Mouse (Mus musculus): ENCODE measurements around the gene Magi2. TPM values are rescaled to one million over a fixed set of nuclear protein-coding genes. Genes with fewer than 3 reads are reported as not detected.
A peak's percentile ranks its signal among the peaks of the same experiment; 100 is the strongest.
"Not testable (repeated sequence)": the region's sequence is repeated elsewhere in the genome, so short reads cannot be mapped to it uniquely, and the experiment has no call there.

Gene Magi2
- polyA plus RNA-seq, 1 experiment, result 1.6 TPM

GRCm38 (mm10) chr5:20720201-20720900 lies 1493.5 kb downstream of the Magi2 start:
- Histone ChIP-seq H3K4me1 (replicated peaks; ENCODE audit: control insufficient read depth, insufficient read depth, low read length) (no peaks in the 10 kb centered on the region; the same call in 1 of the 2 replicates), H3K27ac (ENCODE audit: control insufficient read depth, insufficient read depth, low read length) (no peak overlapping the region)

GRCm38 (mm10) chr5:20723226-20723625 lies 1496.4 kb downstream of the Magi2 start:
- H3K27me3 ChIP-seq (ENCODE audit: control insufficient read depth, insufficient read depth, low read length); H3K36me3 ChIP-seq (ENCODE audit: control insufficient read depth, insufficient read depth, low read length); H3K27ac ChIP-seq (ENCODE audit: control insufficient read depth, insufficient read depth, low read length); H3K4me3 ChIP-seq (ENCODE audit: control insufficient read depth, insufficient read depth, low read length); DNase-seq; H3K4me1 ChIP-seq (replicated peaks; ENCODE audit: control insufficient read depth, insufficient read depth, low read length): not testable (repeated sequence)
- WGBS, result 90% methylated on average over 4 of the region's 4 CpGs

More at GRCm38 (mm10) chr5:20720201-20720900, 1493.5 kb downstream of the Magi2 start:
- no peaks in the 10 kb centered on the region for H3K36me3 ChIP-seq (ENCODE audit: control insufficient read depth, insufficient read depth, low read length)
- no peak for DNase-seq
- TF ChIP-seq POLR2A (IDR thresholded peaks at IDR 0.05; ENCODE audit: control insufficient read depth, extremely low read depth, insufficient read depth, low read length, poor library complexity), result no peak
- TF ChIP-seq CTCF (IDR thresholded peaks at IDR 0.05; ENCODE audit: borderline replicate concordance, control insufficient read depth, extremely low read depth, insufficient read depth, low read length, poor library complexity), result no peak
- no peaks in the 10 kb centered on the region for H3K27me3 ChIP-seq (ENCODE audit: control insufficient read depth, insufficient read depth, low read length)
- WGBS, result 86% methylated on average over 4 of the region's 4 CpGs
- H3K4me3 ChIP-seq (ENCODE audit: control insufficient read depth, insufficient read depth, low read length), result no peak overlapping the region

DNA sequence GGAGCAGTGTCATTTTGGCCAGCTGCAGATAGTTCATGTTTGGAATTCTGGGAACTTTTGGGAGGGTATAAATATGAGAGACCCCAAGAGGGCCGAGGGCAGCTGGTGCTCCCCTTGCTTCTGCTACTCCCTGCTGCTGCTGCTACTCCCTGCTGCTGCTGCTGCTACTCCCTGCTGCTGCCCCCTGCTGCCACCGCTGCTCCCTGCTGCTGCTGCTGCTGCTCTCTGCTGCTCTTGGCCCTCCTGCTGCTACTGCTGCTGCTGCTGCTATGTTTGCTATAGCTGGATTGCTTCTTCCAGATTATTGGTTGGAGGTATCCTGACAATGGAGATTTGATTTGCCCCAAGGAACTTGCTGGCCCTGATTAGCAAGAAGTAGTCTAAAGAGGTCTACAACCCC lies 1512.0 kb downstream of the Magi2 start:
- H3K4me1 ChIP-seq (replicated peaks; ENCODE audit: control insufficient read depth, insufficient read depth, low read length), result no peaks in the 10 kb centered on the region
- WGBS, result 75% methylated on average over 2 of the region's 2 CpGs
- no peaks in the 10 kb centered on the region for H3K36me3 ChIP-seq (ENCODE audit: control insufficient read depth, insufficient read depth, low read length)
- H3K27ac ChIP-seq (ENCODE audit: control insufficient read depth, insufficient read depth, low read length), result no peak overlapping the region
- DNase-seq, result peak; percentile 12
- no peak for TF ChIP-seq POLR2A (IDR thresholded peaks at IDR 0.05; ENCODE audit: control insufficient read depth, extremely low read depth, insufficient read depth, low read length, poor library complexity)
- no peak for TF ChIP-seq CTCF (IDR thresholded peaks at IDR 0.05; ENCODE audit: borderline replicate concordance, control insufficient read depth, extremely low read depth, insufficient read depth, low read length, poor library complexity)
- no peak overlapping the region for H3K4me3 ChIP-seq (ENCODE audit: control insufficient read depth, insufficient read depth, low read length)
- no peaks in the 10 kb centered on the region for H3K27me3 ChIP-seq (ENCODE audit: control insufficient read depth, insufficient read depth, low read length)

GRCm38 (mm10) chr5:20741193-20741592 lies 1514.4 kb downstream of the Magi2 start:
- H3K27ac ChIP-seq (ENCODE audit: control insufficient read depth, insufficient read depth, low read length), result no peak overlapping the region
- 95% methylated on average over 6 of the region's 6 CpGs for WGBS
- H3K4me1 ChIP-seq (replicated peaks; ENCODE audit: control insufficient read depth, insufficient read depth, low read length), result no peaks in the 10 kb centered on the region
- no peak for TF ChIP-seq POLR2A (IDR thresholded peaks at IDR 0.05; ENCODE audit: control insufficient read depth, extremely low read depth, insufficient read depth, low read length, poor library complexity)
- DNase-seq, result no peak
- H3K4me3 ChIP-seq (ENCODE audit: control insufficient read depth, insufficient read depth, low read length), result no peak overlapping the region
- H3K27me3 ChIP-seq (ENCODE audit: control insufficient read depth, insufficient read depth, low read length), result no peaks in the 10 kb centered on the region
- H3K36me3 ChIP-seq (ENCODE audit: control insufficient read depth, insufficient read depth, low read length), result no peaks in the 10 kb centered on the region

- Histone ChIP-seq H3K4me1 (replicated peaks; ENCODE audit: control insufficient read depth, insufficient read depth, low read length) (no peaks in the 10 kb centered on the region), H3K27ac (ENCODE audit: control insufficient read depth, insufficient read depth, low read length) (no peak overlapping the region), H3K4me3 (ENCODE audit: control insufficient read depth, insufficient read depth, low read length) (no peak overlapping the region), H3K27me3 (ENCODE audit: control insufficient read depth, insufficient read depth, low read length) (no peaks in the 10 kb centered on the region), H3K36me3 (ENCODE audit: control insufficient read depth, insufficient read depth, low read length) (no peaks in the 10 kb centered on the region)
- no peak for DNase-seq
- TF ChIP-seq CTCF (IDR thresholded peaks at IDR 0.05; ENCODE audit: borderline replicate concordance, control insufficient read depth, extremely low read depth, insufficient read depth, low read length, poor library complexity), result no peak
- 96% methylated on average over 8 of the region's 8 CpGs for WGBS
Measured at GRCm38 (mm10) chr5:20741936-20742335, 1515.1 kb downstream of the Magi2 start.

DNA sequence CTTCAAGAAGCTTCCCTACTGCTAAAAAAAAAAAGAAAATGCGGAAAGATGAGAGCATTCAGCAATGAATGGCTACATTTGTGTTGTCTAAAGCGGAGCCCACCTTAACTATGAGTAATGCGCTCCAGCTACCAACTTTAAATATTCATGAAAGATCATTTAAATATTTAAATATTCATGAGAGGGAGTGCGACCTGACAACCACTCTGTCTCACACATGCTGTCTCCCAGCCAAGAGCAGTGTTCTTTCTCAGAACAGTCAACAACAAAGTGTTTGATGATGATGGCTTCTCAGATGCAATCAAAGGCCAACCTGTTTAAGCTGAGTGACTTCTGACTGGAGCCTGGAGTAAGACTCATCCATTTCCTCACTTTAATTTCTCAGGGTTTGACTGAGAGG lies 1521.3 kb downstream of the Magi2 start:
- peaks cover 15% of the 10 kb centered on the region for H3K4me1 ChIP-seq (replicated peaks; ENCODE audit: control insufficient read depth, insufficient read depth, low read length)
- 94% methylated on average over 4 of the region's 4 CpGs for WGBS
- TF ChIP-seq CTCF (IDR thresholded peaks at IDR 0.05; ENCODE audit: borderline replicate concordance, control insufficient read depth, extremely low read depth, insufficient read depth, low read length, poor library complexity) (no peak), POLR2A (IDR thresholded peaks at IDR 0.05; ENCODE audit: control insufficient read depth, extremely low read depth, insufficient read depth, low read length, poor library complexity) (no peak)
- H3K27ac ChIP-seq (ENCODE audit: control insufficient read depth, insufficient read depth, low read length), result no peak overlapping the region
- no peak for DNase-seq
- no peak overlapping the region for H3K4me3 ChIP-seq (ENCODE audit: control insufficient read depth, insufficient read depth, low read length)
- H3K27me3 ChIP-seq (ENCODE audit: control insufficient read depth, insufficient read depth, low read length), result no peaks in the 10 kb centered on the region
- H3K36me3 ChIP-seq (ENCODE audit: control insufficient read depth, insufficient read depth, low read length), result no peaks in the 10 kb centered on the region

DNA sequence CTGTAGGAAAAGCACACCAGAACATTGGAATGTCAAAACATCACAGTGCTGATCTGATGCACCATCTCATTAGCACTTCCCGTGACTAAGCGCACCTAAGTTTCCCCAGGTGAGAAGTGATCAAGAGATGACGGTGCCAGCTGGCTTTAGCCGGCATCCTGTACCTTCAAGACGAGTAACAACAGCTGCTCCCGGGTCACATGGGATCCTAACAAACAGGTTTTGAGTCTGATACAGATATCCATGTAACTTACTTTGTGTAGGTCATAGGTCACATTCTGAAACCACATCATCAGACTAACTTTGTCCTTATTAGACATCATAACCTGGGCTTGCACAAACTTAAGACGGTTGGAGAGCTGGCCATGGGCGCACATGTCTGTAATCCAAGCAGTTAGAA lies 1522.0 kb downstream of the Magi2 start:
- DNase-seq, result no peak
- Histone ChIP-seq H3K27me3 (ENCODE audit: control insufficient read depth, insufficient read depth, low read length) (no peaks in the 10 kb centered on the region), H3K36me3 (ENCODE audit: control insufficient read depth, insufficient read depth, low read length) (no peaks in the 10 kb centered on the region), H3K27ac (ENCODE audit: control insufficient read depth, insufficient read depth, low read length) (peak overlapping the region; percentile 22; the same call in 1 of the 2 replicates), H3K4me3 (ENCODE audit: control insufficient read depth, insufficient read depth, low read length) (no peak overlapping the region), H3K4me1 (replicated peaks; ENCODE audit: control insufficient read depth, insufficient read depth, low read length) (peaks cover 15% of the 10 kb centered on the region)
- 89% methylated on average over 8 of the region's 8 CpGs for WGBS
- TF ChIP-seq POLR2A (IDR thresholded peaks at IDR 0.05; ENCODE audit: control insufficient read depth, extremely low read depth, insufficient read depth, low read length, poor library complexity) (no peak), CTCF (IDR thresholded peaks at IDR 0.05; ENCODE audit: borderline replicate concordance, control insufficient read depth, extremely low read depth, insufficient read depth, low read length, poor library complexity) (no peak)

Data from thymus, adult 2 months (tissue).